Mouse (Mus musculus) gastrocnemius, postnatal 25 days (tissue): ENCODE data around the gene Prpsap1. TPM values are rescaled to one million over a fixed set of nuclear protein-coding genes. Genes with fewer than 3 reads are reported as not detected.
"Not testable (repeated sequence)": the region's sequence is repeated elsewhere in the genome, so short reads cannot be mapped to it uniquely, and the experiment has no call there.

Source experiments
- DNase-seq: peaks from one replicate; pipeline ENCODE4 v3.0.0; 2022
- total RNA-seq, 2 experiments: library from RNA; stranded (reverse); gene quantifications; 1 replicate in 1 of 2; 2 replicates in 1 of 2; pipeline ENCODE4 v1.2.3; 2021

Prpsap1 gene
- total RNA-seq, 2 experiments from 2014 or later: 17.0 to 18.9 TPM

DNA sequence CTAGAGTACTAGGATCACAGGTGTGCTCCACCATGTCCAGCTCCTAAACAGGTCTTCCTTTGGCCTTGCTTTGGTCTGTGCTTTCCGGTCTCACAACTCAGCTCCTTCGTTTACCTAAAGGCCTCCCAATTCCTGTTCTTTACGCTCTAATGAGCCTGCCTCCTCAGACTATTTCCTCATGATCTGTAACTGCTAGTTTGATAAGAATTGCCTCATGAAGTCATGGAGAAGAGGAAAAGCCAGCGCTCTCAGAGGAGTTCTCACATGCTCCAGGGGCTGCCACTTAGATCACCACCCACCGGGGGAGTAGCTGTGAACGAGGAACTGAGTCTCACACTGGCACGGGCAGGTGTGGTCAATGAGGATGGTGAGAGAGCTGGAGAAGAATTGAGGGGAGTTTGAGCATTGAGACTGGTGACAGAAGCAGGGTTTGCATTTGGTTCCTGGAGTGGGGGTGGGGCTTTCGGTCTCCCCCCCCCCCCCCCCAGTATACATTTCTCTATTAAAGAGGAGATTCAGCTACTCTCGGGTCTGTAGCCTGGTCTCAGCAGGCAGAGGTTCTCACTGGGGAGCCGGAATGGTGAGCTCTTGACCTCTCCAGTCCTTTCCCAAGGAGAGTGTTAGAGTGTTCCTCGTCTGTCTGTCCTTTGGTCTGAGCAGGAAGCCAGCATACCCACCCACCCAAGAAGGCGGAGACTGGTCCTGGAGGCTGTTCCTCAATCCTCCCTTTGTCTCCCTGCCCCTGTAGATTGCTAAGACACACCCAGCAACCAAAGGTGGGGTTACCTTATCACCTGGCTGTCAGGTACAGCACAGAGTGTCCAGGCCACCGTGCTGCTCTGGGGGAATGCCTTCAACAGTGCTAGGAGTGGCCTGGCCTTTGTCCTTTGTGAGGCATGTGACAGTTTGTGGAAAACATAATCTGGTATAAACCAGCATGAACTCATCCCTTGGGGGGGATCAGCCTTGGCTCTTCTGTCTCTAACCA is 64.8 kb downstream of the Prpsap1 start:
- no peak for DNase-seq

GRCm38 (mm10) chr11:116426852-116427575 is 67.0 kb downstream of the Prpsap1 start:
- no peak for DNase-seq

GRCm38 (mm10) chr11:116426328-116426727 is 67.7 kb downstream of the Prpsap1 start:
- DNase-seq: not testable (repeated sequence)

DNA sequence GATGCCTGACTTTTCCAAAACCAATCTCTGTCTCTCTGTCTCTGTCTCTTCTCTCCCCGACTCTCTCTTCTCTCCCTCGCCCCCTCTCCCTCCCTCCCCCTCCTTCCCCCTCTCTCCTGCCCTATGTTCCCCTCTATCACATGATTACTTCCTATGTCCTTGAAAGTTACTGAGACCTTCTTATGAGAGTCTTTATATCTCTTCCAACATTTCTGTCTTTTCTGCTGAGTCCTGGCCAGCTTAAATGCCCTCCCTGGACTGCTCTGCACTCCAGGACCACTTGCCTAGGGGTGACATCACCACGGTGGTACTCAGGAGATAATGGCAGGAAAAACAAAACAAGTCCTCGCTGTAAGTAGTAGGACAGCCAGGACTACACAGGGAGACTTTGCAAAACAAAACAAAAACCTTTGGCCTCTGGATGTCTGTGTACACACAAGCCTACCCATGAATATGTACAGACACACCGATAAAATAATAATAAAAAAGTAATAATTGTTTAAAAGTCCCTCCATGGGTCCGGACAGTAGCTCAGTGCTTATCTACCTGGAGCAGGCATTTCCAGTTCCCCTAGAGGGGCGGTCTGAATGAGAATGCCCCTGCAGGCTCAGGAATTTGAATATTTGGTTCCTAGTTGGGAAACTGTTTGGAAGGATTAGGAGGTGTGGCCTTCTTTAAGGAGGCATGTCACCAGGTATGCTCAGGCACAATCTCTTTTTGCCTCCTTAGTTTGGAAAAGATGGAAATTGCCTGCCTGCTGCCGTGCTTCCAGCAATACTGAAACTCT is 69.2 kb downstream of the Prpsap1 start:
- no peak for DNase-seq

- no peak for DNase-seq
Observed at GRCm38 (mm10) chr11:116423782-116424620, 70.0 kb downstream of the Prpsap1 start.

GRCm38 (mm10) chr11:116423214-116423613 is 70.8 kb downstream of the Prpsap1 start:
- DNase-seq: no peak

GRCm38 (mm10) chr11:116422562-116422961 is 71.4 kb downstream of the Prpsap1 start:
- DNase-seq: no peak

GRCm38 (mm10) chr11:116421102-116421501 is 72.9 kb downstream of the Prpsap1 start:
- DNase-seq: no peak

Other genes with a start within 250 kb of the Prpsap1 start
- 10 to 100 TPM; 65.8 to 75.9 TPM for gene Srp68, start 220.0 kb downstream of the Prpsap1 start, total RNA-seq
- under 1 TPM in 1 of 2 experiments, not detected in 1; 0.31 TPM for gene Galr2, start 213.3 kb downstream of the Prpsap1 start, total RNA-seq
- gene Exoc7, start 187.0 kb downstream of the Prpsap1 start, total RNA-seq: 10 to 100 TPM; 66.5 to 69.1 TPM
- gene Foxj1, start 158.8 kb downstream of the Prpsap1 start, total RNA-seq: under 1 TPM in 1 of 2 experiments, not detected in 1; 0.27 TPM
- 10 to 100 TPM; 21.8 to 31.4 TPM for gene Rnf157, start 81.2 kb downstream of the Prpsap1 start, total RNA-seq
- 10 to 100 TPM; 35.9 to 40.4 TPM for gene Ubald2, start 60.1 kb downstream of the Prpsap1 start, total RNA-seq
- gene Qrich2, start 28.0 kb downstream of the Prpsap1 start, total RNA-seq: not detected
- gene Sphk1, start 36.7 kb upstream of the Prpsap1 start, total RNA-seq: 1 to 10 TPM in 1 of 2 experiments, under 1 TPM in 1; 0.94 to 2.0 TPM
- gene Ube2o, start 87.2 kb upstream of the Prpsap1 start, total RNA-seq: 10 to 100 TPM; 17.9 to 20.4 TPM
- not detected for gene Aanat, start 92.2 kb upstream of the Prpsap1 start, total RNA-seq
- gene Rhbdf2, start 132.8 kb upstream of the Prpsap1 start, total RNA-seq: 1 to 10 TPM; 6.3 to 7.5 TPM
- gene Prcd, start 159.3 kb upstream of the Prpsap1 start, total RNA-seq: under 1 TPM in 1 of 2 experiments, not detected in 1; 0.35 TPM
- gene Cygb, start 160.1 kb upstream of the Prpsap1 start, total RNA-seq: 10 to 100 TPM in 1 of 2 experiments, 1 to 10 TPM in 1; 7.5 to 14.7 TPM